Mouse (Mus musculus) ZHBTc4 (cell line): Measurements from ENCODE around the gene Jak3.
"Not testable (repeated sequence)": the region's sequence is repeated elsewhere in the genome, so short reads cannot be mapped to it uniquely, and the experiment has no call there.

ENCODE experiments used
- DNase-seq: peaks from one replicate; pipeline ENCODE4 v3.0.0-alpha.2; 2011; ENCODE audit warnings: low read depth, low spot score

The Jak3 gene

DNA sequence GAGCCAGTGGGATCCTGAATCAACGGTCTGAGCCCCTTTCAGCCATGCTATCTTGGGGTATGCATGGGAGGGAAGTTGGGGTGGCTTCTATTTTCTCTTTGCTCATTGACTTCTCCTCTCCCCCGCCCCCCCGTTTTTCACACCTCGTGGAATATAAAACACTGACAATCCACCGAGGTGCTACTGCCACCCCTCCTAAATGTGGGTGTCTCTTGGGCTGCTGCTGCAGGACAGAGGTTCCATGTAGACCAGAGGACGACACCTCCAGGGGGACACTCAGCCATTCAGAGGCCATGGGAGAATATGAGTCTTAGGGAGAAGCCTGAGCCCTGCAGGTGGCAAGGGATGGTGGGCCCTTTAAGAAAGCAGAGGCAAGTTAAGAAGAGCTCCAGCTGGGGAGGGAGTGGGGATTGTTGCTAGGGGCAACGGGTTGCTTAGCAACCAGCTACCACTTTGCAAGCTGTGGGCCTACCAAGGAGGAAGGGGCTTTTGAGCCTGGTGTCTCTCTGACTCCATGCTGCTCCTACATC, 43.9 kb downstream of the Jak3 start:
- peak; percentile 77 for DNase-seq

DNA sequence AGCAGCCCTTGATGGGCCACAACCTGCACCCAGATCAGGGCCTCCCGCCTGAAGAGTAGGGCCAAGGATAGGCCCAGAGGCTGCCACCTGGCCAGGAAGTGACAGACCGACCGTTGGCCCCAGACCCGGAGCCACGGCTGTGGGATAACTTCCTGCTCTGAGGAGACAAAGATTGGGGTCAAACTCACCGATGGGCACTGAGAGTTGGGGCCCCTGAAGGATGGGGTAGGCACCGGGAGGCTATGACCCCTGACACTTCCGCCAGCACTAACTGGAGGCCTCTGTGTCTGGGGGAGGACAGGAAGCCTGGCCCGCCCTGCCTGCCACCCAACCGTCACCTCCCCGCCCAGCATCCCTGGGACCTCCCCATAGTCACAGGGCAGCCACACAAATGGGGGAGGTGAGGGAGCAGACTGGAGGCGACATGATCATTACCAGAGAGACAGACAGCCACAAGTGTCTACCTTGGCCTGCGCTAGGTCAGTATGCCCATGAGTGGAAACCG, 47.0 kb downstream of the Jak3 start:
- no peak for DNase-seq

DNA sequence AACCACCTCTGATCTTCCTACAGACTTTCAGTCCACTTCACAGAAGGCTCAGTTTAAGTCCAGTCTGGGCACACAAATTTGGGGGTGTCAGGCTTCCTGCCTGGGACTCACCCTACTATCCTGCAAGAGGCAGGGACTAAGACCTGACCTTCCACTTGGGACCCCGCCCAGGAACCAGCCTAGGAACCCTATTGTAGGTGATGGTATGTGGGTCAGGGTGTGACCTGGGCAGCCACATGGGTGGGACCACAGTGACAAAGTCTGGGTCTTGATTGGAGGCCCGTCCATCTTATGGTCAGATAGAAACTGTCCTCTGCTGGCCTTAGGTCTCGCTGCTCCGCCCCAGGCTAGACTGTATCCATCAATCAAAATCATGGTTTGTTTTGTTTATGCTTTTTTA, 48.3 kb downstream of the Jak3 start:
- DNase-seq, result no peak

DNA sequence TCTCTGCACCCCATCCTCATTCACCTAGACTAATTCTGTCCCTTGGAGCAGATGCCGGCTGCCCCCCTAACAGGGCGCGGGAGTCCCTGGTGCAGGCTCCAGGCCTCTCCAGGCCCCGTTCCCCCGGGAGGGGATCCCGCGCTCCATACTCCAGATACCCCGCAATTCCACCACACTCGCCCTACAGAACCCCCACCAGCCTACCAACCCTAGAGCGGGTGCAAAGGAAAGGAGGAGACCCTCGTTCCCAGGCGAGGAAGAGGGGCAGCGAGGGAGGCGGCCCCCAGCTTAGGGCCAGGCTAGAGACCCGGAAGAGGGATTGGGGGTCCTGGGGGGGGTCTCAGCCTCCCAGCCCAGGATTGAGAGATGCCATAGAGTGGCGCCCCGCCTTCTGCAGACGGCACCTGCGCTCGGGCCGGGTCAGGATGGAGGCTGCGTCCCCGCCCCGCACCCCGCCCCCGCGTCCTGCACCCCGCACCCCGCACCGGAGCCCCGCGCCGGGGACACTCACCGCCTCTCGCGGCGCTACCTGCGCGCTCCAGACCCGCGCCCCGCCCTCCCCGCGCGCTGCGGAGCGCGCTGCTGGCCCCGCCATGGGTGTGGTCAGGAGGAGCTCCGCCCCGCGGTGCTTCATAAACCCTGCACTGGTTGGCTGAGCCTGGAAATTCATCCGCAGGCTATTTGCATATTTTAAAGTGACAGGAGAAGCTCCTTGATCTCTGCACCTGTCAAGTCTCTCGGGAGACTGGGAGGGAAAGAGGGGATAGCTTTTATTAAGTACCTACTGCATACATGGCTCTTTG, 49.2 kb downstream of the Jak3 start, which contains the start of gene Fcho1:
Gene Fcho1, minus strand, starts transcription at position 595 of the 803 bp plus-strand sequence.
- peak; percentile 95 for DNase-seq

DNA sequence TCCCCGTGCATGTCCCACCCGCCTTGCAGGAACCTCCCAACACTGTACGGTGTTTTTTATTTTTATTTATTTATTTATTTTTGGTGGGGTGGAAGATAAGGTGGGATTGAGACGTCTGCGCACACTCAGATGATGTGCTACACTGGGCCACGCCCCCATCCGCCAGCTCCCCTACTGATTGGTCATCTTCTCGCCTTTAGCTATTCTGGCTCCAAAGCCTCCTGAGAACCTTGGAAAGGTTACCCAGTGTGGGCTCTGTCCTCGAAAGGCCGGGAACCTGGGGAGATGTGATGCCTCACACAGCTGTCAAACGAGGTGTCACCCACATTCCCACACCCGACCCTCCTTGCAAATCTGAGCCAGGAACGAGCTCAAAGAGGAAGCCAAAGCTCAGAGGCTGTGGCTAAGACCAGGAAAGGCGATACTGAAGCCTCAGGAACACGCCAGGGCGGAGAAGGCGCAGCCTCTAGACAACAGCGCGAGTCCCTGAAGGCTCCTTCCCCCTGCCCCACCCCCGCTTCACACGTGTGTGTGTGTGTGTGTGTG, 52.2 kb downstream of the Jak3 start:
- peak; percentile 73 for DNase-seq

DNA sequence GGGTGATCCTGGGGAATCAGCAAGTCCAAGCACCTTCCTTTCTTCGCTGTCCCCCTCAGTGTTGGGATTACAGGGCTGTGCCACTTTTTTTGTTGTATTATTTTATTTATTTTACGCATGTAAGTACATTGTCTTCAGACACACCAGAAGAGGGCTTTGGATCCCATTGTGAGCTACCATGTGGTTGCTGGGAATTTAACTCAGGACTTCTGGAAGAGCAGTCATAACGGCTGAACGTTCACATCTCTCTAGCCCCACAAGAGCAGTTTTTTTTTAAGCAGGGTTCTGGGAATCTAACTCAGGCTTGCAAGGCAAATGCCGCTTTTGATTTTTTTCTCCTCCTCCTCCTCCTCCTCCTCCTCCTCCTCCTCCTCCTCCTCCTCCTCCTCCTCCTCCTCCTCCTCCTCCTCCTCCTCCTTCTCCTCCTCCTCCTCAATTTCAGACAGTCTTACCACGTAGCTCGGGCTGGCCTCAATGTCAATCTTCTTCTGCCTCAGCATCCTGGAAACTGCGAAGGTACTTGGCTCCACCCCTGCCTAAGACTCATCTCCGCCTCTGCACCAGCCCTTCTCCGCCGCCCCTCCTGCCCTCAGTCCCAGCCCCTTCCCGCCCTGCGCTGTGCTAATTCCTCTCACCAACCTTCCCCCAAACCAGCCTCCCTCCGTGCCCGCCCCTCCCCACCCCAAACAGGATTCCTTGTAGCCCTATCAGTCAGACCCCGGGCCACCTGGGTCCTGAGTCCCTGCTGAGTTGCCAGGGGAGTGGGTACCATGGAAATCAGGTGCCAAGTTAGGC, 52.9 kb downstream of the Jak3 start:
- DNase-seq, result peak; percentile 75

DNA sequence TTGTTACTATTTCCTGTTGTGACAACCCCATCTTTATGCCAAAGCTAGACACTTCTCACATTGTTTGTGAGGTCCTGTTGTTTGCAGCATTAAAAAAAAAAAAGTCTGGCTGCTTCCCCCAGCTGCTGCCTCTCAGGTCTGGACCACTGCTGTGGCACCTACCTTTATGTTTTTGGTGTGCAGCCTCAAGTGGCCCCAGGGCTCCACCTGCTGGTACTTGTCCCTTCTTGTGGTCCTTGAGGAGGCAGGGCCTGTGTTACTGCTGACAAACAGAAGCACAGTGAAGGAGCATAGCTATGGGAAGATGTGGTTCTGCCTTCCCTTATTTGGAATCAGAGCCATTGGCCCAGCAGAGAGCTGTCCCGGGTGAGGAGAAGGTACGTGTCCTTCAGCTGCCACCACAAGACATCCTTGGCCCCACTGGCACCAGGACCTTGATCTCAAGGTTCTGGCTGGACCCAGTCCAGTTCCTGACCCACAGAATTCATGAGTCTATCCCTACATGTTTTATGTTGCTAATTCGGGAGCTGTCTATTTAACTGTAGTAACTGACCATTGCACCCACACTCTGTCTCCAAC, 55.6 kb downstream of the Jak3 start:
- peak; percentile 63 for DNase-seq

DNA sequence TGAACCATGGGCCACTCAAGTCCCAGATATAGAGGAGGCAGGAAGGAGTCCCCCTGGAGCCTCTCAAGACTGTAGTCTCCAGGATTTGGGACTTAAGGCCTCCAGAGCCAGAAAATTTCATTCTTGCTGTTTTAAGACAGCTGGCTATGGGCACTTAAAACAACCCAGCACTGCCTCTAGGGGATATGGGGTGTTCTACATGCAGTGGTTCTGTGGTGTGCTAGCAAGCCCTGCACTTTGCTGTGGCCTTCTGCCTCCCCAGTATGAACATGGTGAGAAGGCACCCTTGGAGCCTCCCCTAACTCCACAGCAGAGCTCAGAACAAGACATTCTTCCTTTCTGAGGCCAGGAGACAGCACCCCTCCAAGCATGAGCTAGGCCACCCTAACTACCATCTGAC, 62.2 kb downstream of the Jak3 start:
- DNase-seq, result not testable (repeated sequence)
